Mouse (Mus musculus): ENCODE measurements around the gene Txlnb. TPM values are rescaled to one million over a fixed set of nuclear protein-coding genes. Genes with fewer than 3 reads are reported as not detected.
"Not testable (repeated sequence)": the region's sequence is repeated elsewhere in the genome, so short reads cannot be mapped to it uniquely, and the experiment has no call there.

Gene Txlnb
- total RNA-seq (2014; fragmentation: Nextera tagmentation), result 1.5 and 1.9 TPM in 2 replicates
- 0.73 and 1.6 TPM in 2 replicates for total RNA-seq (2017)

DNA sequence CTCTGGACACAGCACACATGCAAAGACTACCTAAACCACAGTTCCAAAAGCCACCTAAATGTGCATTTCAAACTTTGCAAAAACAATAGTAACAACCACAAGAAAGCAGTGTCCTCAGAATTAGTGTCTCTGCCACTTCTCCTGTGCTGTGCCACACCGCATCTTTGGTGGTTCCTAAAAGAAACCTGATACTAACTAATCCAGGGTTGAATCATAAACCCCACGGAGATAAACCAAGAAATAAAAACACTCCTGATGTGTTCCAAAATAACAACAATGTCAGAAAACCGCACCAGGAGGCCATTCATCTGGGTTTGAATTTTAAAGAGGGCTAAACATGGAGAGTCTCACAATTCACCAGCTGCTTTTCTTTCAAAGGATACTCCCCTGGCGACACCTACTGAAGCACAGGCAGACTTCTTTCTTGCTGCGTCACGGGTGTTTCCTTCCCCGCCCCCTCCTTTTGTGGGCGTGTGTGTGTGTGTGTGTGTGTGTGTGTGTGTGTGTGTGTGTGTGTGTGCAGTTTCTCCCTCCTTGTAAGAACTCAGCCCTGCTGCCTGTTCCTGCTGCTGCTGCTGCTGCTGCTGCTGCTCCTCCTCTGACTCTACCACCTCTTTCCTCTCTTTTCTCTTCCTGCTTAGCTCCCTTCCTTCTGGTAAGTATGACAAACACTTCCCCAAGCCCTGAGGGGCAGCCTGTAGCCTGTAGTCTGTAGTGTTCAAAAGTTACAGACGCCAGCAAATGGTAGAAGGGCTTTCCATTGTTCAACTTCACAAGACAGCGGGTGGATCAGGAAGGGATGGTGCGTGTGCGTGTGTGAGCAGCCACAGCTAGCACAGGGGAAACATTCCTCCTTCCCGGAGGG is at the start of gene Txlnb:
Txlnb (plus strand) TSS at position 460 of the 865 bp plus-strand sequence.
- ATAC-seq (replicated peaks; ENCODE audit: poor library complexity, severe bottlenecking), result peak; percentile 91

DNA sequence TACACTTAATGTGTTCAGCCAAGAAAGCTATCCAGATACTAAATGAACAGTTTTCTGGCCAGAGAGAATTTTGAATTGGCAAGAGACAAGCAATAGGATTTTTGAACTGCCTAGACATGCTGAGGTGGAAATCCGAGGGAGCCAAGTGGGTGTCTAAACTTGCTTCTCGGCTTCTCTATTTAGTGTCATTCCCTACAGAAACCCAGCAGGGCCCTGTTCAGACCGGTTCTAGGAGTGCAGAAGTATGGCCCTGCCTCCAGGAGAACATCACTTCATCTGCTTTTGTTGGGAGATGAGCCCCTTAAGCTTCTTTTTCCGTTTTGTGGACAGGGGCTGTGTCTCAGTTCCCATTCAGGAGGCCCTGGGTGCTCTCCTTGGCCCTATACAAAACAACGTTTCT is 43.5 kb upstream of the Txlnb start:
- ATAC-seq (replicated peaks; ENCODE audit: poor library complexity, severe bottlenecking), result no peak

DNA sequence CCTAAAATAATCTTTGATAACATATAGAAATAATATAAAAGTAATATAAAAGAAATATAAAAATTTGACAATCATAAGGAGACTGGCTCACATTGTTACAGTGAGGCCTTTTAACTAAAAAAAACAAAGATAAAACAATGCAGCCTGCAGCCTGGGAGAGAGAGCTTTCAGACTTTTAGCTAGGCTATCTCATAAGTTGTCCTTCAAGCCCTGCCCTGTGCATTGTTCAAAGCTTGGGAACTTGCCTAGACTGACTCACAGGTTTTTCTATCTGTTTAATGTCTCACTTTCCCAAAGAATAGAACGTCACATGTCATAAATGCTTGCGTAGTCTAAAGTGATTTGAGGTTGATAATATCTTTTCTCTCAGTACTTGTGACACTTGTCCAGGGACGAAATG is 36.3 kb upstream of the Txlnb start:
- no peak for ATAC-seq (replicated peaks; ENCODE audit: poor library complexity, severe bottlenecking)

DNA sequence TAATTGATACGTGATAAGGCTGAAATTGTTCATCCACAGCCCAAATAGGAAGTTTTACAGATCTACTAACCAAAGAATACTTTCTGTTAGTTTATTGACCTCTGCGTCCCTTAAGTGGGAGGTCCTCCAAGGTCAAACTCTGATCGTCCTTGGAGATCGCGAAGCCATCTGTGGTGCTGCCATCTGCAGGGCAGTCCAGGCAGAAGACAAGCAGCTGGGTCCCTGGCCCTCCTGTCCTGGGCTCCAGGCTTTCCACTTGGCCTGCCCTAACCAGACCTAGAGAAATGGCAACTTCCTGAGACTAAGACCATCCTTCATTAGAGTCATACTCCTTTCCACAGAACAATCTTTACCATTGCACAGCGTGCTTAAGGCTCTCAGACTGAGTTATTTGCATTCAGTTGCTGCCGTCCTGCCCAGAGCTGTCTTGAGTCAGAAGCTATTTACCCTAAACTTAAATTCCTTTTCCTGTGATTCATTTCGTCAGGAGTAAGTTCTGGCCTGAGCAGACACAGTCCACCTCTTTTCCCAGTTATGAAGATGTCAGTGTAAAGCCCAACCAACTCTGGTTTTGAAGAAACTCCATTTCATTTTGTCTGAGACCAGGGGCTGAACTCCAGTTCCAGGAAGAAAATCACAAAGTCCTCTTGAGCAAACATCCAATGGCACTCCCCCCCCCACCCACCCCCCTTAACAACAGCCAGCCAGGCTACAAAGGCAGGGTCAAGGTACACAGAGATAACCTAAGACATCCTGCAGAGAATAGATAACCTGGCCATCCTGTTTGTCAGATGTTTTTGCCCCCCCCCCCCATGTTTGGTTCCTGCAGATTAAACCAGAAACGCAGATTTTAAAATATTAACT is 35.0 kb upstream of the Txlnb start:
- 0 out of 2 replicates have a peak, but pooled peaks have one; percentile 37 for ATAC-seq (replicated peaks; ENCODE audit: poor library complexity, severe bottlenecking)

DNA sequence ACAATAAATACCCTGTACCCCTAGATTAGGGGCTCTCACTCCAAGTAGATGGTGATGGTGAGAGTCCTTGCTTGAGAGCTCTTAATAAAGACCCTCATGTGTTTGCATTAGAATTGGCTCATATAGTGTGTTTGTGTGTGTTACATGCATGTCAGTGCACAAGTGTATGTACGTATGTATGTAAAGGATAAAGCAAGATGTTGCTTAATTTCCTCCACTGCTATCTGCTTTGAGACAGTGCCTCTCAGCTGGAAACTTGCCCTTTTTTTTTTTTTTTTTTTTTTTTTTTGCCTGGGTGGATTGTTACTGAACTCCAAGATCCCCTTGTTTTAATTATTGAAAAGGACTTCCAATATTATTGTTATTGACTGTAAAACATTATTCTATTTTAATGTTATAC is 34.4 kb upstream of the Txlnb start:
- ATAC-seq (replicated peaks; ENCODE audit: poor library complexity, severe bottlenecking), result peak; percentile 35; the same call in 1 of the 2 replicates

- ATAC-seq (replicated peaks; ENCODE audit: poor library complexity, severe bottlenecking), result no peak
These were observed 33.1 kb upstream of the Txlnb start for GRCm38 (mm10) chr10:17762946-17763345.

DNA sequence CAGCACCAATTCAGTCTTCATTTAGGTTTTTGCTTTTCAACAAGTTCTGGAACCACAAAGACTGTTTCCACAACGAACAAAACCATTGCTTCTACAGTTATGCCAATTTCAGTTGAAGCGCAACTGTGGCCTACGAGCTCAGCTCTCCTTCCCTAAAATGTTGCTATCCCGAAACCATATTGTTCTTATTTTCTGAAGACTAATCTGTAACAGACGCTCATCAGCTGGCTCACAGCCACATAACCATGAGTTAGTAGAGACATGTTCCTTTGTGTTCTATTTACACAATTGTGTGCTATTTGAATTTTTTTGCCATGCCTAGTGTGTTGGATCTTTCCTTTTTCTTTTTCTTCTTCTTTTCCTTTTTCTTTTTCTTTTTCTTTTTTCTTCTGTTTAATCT is 26.2 kb upstream of the Txlnb start:
- peak; percentile 24 for ATAC-seq (replicated peaks; ENCODE audit: poor library complexity, severe bottlenecking)

DNA sequence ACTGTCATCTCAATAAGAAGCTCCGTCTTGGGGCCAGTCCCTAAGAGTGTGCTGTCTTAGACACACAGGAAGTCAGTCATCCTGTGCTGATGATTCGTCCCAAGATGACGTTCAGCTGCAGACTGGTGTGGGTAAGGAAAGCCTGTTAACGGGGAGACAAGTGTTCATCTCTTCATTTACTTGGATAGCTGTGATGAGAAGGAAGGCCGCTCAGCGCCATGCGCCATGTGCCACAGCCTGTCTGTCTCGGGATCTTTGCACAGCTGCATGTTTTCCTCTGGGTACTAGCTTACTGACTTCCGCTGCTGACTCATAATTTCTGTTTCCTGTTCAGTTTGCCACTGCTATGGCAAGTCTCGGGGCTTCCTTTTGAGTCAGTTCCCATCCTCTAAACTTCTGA is 23.7 kb upstream of the Txlnb start:
- ATAC-seq (replicated peaks; ENCODE audit: poor library complexity, severe bottlenecking), result peak; percentile 79

- no peak for ATAC-seq (replicated peaks; ENCODE audit: poor library complexity, severe bottlenecking)
These were observed 21.7 kb upstream of the Txlnb start for GRCm38 (mm10) chr10:17774366-17774765.

GRCm38 (mm10) chr10:17775079-17775478 is 20.9 kb upstream of the Txlnb start:
- ATAC-seq (replicated peaks; ENCODE audit: poor library complexity, severe bottlenecking), result peak; percentile 83

GRCm38 (mm10) chr10:17776684-17777083 is 19.3 kb upstream of the Txlnb start:
- ATAC-seq (replicated peaks; ENCODE audit: poor library complexity, severe bottlenecking), result not testable (repeated sequence)

DNA sequence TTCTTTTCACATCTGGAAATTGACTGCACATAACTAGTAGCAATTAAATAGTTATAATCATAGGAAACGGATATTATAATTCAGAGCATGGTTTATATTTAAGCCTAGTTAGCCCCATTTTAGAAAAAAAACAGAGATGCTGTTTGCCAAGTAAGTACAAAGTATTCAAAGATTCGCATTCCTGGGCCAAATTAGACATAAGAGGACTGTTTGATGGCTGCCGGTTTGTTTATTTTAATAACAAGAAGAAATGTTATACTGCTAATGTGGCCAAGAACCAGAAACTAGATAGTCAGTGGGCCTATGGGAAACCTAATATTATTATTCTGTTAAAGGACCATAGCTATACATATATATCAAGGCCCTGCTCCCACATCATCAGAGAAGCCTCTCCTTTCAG is 9.3 kb upstream of the Txlnb start:
- no peak for ATAC-seq (replicated peaks; ENCODE audit: poor library complexity, severe bottlenecking)

DNA sequence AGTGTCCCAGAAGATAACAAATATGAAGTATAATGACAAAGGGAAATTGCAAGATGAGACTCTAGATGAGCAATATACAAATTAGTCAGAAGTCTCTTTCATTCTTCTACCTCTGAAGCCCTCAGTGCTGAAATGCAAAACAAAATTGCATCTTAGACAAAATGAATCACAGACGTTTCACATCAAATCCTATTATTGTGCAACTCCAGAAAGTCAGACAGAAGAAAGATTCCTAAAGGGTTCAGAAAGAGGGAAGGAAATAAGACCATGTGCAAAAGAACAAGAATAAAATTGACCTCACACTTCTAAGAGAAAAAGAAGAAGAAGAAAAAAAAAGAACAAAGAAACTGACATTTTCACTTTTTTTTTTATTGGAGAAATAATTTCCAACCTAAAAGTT is 8.1 kb upstream of the Txlnb start:
- ATAC-seq (replicated peaks; ENCODE audit: poor library complexity, severe bottlenecking), result peak; percentile 90

DNA sequence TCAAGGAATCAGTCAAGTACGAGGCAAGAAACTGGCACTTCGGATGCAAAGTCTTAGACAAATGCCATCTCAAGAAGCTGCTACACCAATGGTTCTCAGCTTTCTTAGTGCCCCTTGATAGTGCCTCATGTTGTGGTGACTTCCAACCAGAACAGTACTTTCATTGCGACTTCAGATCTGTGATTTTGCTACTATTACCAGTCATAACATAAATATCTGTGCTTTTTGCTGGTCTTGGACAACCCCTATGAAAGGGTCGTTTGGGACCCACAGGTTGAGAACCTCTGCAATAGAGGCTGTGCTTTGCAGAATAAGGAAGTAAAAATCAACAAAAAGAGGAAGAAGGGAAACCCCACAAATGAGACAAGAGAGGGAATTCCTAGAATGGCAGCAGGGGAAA is 7.7 kb upstream of the Txlnb start:
- ATAC-seq (replicated peaks; ENCODE audit: poor library complexity, severe bottlenecking), result peak; percentile 92

- no peak for ATAC-seq (replicated peaks; ENCODE audit: poor library complexity, severe bottlenecking)
These were observed 2.1 kb upstream of the Txlnb start for GRCm38 (mm10) chr10:17793926-17794325.

DNA sequence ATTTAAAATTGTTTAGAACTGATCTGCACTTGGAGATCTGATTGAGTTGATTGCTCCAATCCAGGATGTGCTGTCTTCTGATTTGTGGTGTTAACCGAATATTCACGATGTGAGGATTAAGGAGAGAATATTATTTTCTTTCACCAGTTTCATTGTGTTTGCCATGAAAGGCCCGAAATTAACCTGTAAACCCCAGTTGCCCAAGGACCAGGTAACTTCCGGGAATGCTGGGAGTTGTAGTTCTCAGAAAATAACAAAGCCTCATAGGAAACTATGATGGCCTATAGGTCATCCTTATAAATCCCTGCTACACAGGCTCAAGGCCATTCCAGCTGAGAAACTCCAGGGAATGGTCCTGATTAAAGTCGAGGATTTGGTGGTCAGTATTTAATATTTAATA is 1.6 kb upstream of the Txlnb start:
- ATAC-seq (replicated peaks; ENCODE audit: poor library complexity, severe bottlenecking), result no peak

DNA sequence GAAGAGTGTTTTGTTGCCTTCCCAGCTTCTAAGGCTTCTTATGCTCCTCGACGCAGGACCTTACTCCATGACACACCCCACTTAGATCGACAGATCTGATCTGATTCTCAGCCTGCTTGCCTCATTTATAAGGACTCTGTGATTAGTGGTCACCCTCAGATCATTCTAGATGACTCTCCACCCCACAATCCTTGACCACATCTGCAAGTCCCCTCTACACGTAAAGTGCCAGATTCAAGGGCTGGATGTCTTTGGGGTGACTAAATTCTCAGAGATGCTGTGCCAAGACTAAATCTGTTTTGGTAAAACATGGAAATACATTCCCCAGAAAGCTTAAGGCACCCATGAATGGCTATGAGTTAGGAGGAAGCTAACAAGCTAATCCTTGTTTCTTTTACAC is 799 bp upstream of the Txlnb start:
- ATAC-seq (replicated peaks; ENCODE audit: poor library complexity, severe bottlenecking), result no peak

- ATAC-seq (replicated peaks; ENCODE audit: poor library complexity, severe bottlenecking), result 0 out of 2 replicates have a peak, but pooled peaks have one; percentile 14
These were observed 1.0 kb downstream of the Txlnb start for GRCm38 (mm10) chr10:17796846-17797631.

GRCm38 (mm10) chr10:17797681-17798080 is 1.7 kb downstream of the Txlnb start:
- ATAC-seq (replicated peaks; ENCODE audit: poor library complexity, severe bottlenecking), result no peak

- no peak for ATAC-seq (replicated peaks; ENCODE audit: poor library complexity, severe bottlenecking)
These were observed 5.8 kb downstream of the Txlnb start for GRCm38 (mm10) chr10:17801788-17802187.

Measured in granulocyte monocyte progenitor cell, adult 5-6 weeks (primary cell).